Mouse (Mus musculus) hindbrain, embryonic 11.5 days (tissue): ENCODE measurements at regions not wholly inside any gene's neighbourhood (a gene's known extent, or its start where the extent isn't known, plus 50 kb on each side); places are given as distances from the start of the nearest gene placed in this dataset.
A peak's percentile ranks its signal among the peaks of the same experiment; 100 is the strongest.

Experiments used
- ATAC-seq: fragments of 200-750 bp; cut with Nextera tagmentation; 2 replicates; pipeline ENCODE4 v1.8.0; 2017; ENCODE audit warnings: mild to moderate bottlenecking, moderate TSS enrichment, moderate library complexity; ENCODE audit not compliant: low FRiP score
- DNase-seq: peaks from one replicate; pipeline ENCODE4 v3.0.0-alpha.2; 2015; ENCODE audit warnings: low spot score
- H3K27ac ChIP-seq: fragments of 300-500 bp; sonication (generic); 2 replicates; pipeline ENCODE4 v1.5.1; 2014; ENCODE audit warnings: mild to moderate bottlenecking, low read depth, low read length
- H3K27me3 ChIP-seq: fragments of 300-500 bp; sonication (generic); 2 replicates; pipeline ENCODE4 v1.6.1; 2014; ENCODE audit warnings: mild to moderate bottlenecking, low read length, moderate library complexity, mixed read lengths; ENCODE audit not compliant: control insufficient read depth, insufficient read depth
- H3K36me3 ChIP-seq: fragments of 300-500 bp; sonication (generic); 2 replicates; pipeline ENCODE4 v1.6.1; 2014; ENCODE audit warnings: mild to moderate bottlenecking, low read length, moderate library complexity, mixed read lengths; ENCODE audit not compliant: control insufficient read depth, insufficient read depth
- H3K4me1 ChIP-seq: fragments of 300-500 bp; sonication (generic); replicated peaks from 2 replicates; pipeline ENCODE4 v1.6.1; 2014; ENCODE audit warnings: low read length, mixed read lengths; ENCODE audit not compliant: control insufficient read depth, insufficient read depth
- H3K4me2 ChIP-seq: fragments of 300-500 bp; sonication (generic); replicated peaks from 2 replicates; pipeline ENCODE4 v1.6.1; 2014; ENCODE audit warnings: mild to moderate bottlenecking, low read depth, low read length
- H3K4me3 ChIP-seq: fragments of 300-500 bp; sonication (generic); 2 replicates; pipeline ENCODE4 v1.5.1; 2014; ENCODE audit warnings: low read depth, low read length
- H3K9ac ChIP-seq: fragments of 300-500 bp; sonication (generic); 2 replicates; pipeline ENCODE4 v1.6.1; 2014; ENCODE audit warnings: low read depth, low read length
- H3K9me3 ChIP-seq: fragments of 300-500 bp; sonication (generic); 2 replicates; pipeline ENCODE4 v1.6.1; 2016; ENCODE audit warnings: low read length; ENCODE audit not compliant: control insufficient read depth
- WGBS: fragments of 180-500 bp; shearing (Covaris S2); extraction: QIAGEN DNeasy Blood & Tissue Kit; methylation state at CpG from one replicate; pipeline ENCODE4 v1.1.7; 2014; 5-methylcytosine and 5-hydroxymethylcytosine counted together

DNA sequence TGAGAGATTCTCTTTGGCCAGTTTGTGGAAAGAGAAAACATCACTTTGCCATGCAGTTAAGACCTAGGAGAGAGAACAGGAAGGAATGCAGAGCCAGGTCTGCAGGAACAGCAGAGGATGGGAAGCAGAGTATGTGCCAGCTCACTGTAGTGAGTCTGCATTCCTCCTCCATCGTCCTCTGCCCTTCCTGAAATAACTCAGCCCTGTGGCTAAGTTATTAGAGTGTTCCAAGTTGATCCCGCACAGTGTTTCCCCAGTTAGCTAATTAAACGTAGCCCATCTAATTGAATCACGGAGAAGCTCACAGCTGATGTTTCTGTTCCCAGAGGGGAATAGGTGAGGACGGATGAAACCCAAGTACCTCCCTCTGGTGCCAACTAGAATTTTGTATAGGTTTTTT, 142.3 kb upstream of the Rack1 start:
- H3K4me1 ChIP-seq, result no peaks in the 10 kb centered on the region
- H3K9ac ChIP-seq, result no peak overlapping the region
- no peaks in the 10 kb centered on the region for H3K27me3 ChIP-seq
- WGBS, result 68% methylated on average over 5 of the region's 5 CpGs
- ATAC-seq, result no peak
- no peak overlapping the region for H3K4me3 ChIP-seq
- no peak overlapping the region for H3K27ac ChIP-seq
- no peak for DNase-seq
- no peak overlapping the region for H3K4me2 ChIP-seq
- H3K36me3 ChIP-seq, result no peaks in the 10 kb centered on the region
- H3K9me3 ChIP-seq, result no peaks in the 10 kb centered on the region

DNA sequence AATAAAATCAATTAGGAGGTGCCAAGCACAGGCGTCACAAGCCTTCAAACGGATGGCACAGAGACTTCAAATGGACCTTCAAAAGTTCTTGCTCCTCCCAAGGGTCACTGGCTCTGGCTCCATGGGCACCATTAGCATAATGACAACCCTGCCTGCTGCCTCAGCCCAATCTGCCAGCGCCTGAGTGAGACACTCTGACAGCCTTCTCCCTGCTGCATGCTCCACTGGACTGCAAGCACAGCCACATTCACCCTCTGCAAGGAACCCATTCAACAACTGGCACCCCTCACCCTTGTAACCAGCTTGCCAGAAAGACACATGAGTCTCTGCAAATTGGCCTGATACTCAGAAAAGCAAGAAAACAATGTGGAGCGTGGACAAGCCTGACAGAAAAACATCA, 138.5 kb upstream of the Rack1 start:
- Histone ChIP-seq H3K4me2 (no peak overlapping the region), H3K9me3 (no peaks in the 10 kb centered on the region), H3K9ac (no peak overlapping the region), H3K36me3 (no peaks in the 10 kb centered on the region), H3K27me3 (no peaks in the 10 kb centered on the region), H3K4me3 (no peak overlapping the region), H3K27ac (no peak overlapping the region), H3K4me1 (no peaks in the 10 kb centered on the region)
- ATAC-seq (no peak), DNase-seq (no peak)
- 54% methylated on average over 4 of the region's 4 CpGs for WGBS

DNA sequence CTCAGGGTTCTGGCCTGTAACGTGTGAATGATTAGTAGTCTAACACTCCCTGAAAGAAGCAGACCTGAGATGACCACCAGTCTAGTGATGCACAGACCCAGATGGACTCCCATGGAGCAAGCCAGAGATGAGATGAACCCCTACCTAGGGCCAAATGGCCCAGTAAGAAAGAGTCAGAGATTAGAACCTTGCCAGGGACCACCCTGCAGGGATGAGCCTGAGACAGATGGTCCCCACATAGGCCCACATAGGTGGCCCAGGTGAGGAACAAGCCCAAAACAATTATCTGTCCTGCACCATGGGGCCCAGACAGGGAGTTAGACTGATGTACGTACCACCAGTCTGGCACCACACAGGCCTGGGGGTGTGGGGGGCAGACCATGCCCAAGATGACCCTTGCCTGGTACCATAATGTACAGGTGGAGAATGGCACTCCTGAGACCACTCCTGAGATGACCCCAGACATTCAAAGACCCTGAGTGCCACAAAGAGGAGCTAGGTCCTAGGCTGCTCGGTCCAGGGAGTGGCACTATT, 115.3 kb upstream of the Rack1 start:
- Histone ChIP-seq H3K4me3 (no peak overlapping the region), H3K27me3 (no peaks in the 10 kb centered on the region), H3K4me1 (no peaks in the 10 kb centered on the region), H3K27ac (no peak overlapping the region), H3K9ac (no peak overlapping the region), H3K4me2 (no peak overlapping the region), H3K9me3 (no peaks in the 10 kb centered on the region), H3K36me3 (no peaks in the 10 kb centered on the region)
- 68% methylated on average over 3 of the region's 3 CpGs for whole genome bisulfite sequencing
- ATAC-seq, result 0 out of 2 replicates have a peak, but pooled peaks have one; percentile 17
- no peak for DNase-seq

DNA sequence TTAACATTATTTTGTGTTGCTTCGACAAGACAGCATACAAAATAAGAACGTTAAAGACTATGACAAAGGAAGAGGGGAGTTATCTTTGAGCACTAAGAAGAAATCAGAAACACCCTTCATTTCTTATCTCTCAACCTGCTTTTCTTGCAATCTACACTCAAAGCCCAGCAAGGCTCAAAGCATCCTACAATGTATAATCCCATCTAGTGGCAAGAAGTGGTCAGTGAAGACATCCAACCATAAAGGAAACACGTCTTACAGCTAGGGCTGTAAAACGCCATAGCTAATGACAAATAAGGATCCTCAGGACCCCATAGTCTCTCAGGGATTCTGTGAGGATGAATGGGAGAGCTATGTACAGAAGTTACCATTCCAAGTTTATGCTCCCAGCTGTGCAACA, 110.1 kb upstream of the Rack1 start:
- no peaks in the 10 kb centered on the region for H3K9me3 ChIP-seq
- H3K36me3 ChIP-seq, result no peaks in the 10 kb centered on the region
- DNase-seq, result no peak
- H3K4me3 ChIP-seq, result no peak overlapping the region
- H3K4me1 ChIP-seq, result no peaks in the 10 kb centered on the region
- H3K9ac ChIP-seq, result no peak overlapping the region
- no peak for ATAC-seq
- no peak overlapping the region for H3K27ac ChIP-seq
- 80% methylated on average over 4 of the region's 4 CpGs for WGBS
- no peaks in the 10 kb centered on the region for H3K27me3 ChIP-seq
- H3K4me2 ChIP-seq, result no peak overlapping the region

DNA sequence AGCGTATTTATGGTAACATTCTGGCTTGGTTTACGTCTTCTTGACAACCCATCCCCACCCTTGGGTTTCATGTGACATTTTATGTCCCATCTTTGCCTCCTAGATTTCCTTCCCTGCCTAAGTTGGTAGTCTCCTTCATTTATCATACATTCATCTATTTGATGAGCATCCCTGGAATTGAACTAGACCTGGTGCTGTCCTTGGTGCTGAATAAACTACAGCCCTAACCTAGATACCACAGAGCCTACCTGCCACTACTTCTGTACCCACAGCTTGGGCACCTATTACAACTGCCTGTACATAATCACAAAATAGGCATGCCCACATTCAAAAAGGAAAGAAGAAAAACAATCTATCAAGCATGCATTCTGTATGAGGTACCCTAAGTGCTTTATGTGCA, 103.8 kb upstream of the Rack1 start:
- ATAC-seq (no peak), DNase-seq (peak; percentile 45)
- no peaks in the 10 kb centered on the region for H3K27me3 ChIP-seq
- no peaks in the 10 kb centered on the region for H3K4me1 ChIP-seq
- no peak overlapping the region for H3K27ac ChIP-seq
- H3K4me3 ChIP-seq, result no peak overlapping the region
- H3K9me3 ChIP-seq, result no peaks in the 10 kb centered on the region
- no peak overlapping the region for H3K9ac ChIP-seq
- H3K36me3 ChIP-seq, result no peaks in the 10 kb centered on the region
- 94% methylated on average over 2 of the region's 2 CpGs for WGBS
- H3K4me2 ChIP-seq, result no peak overlapping the region

DNA sequence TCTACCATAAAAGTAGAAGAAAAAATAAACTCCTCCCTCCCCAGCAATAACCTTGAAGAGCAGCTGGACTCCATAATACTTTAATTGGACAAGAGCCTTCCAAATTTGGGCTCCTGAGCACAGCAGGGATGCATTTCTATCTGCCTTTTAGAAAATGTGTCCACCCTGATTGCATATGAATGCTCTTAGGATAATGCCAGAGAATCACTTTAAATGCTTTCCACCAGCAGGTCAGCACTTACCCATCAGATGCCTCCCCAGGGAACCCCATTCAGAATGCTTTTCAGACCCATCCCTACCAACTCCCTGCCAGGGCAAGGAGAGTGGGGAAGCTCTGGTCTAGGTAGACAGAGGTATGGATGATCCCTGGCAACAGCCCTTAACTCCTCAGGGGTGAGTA, 102.9 kb upstream of the Rack1 start:
- Histone ChIP-seq H3K9me3 (no peaks in the 10 kb centered on the region), H3K9ac (no peak overlapping the region), H3K4me3 (no peak overlapping the region), H3K27ac (no peak overlapping the region), H3K36me3 (no peaks in the 10 kb centered on the region), H3K4me1 (no peaks in the 10 kb centered on the region), H3K4me2 (no peak overlapping the region), H3K27me3 (no peaks in the 10 kb centered on the region)
- ATAC-seq, result no peak
- no peak for DNase-seq

DNA sequence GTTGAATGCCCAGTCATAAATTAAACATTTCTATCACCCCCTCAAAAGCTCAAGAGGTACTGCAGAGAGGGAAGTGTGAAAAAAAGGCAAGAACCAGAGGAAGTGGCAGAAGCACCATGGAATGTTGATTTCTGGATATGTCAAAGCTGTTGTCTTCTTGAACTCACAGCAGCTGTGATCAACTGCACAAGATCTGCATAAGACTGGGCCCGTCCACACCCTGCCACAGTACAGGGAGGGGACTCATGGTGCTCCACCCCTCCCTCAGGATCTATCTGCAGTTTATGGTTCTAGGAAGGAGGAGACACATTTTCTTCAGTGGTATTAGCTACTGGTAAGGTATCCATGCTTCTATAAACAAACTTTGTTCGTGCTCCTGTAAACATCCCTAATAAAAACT, 92.9 kb upstream of the Rack1 start:
- Histone ChIP-seq H3K9ac (no peak overlapping the region), H3K4me2 (no peak overlapping the region), H3K27me3 (no peaks in the 10 kb centered on the region), H3K4me3 (no peak overlapping the region), H3K9me3 (no peaks in the 10 kb centered on the region), H3K36me3 (no peaks in the 10 kb centered on the region), H3K27ac (no peak overlapping the region), H3K4me1 (no peaks in the 10 kb centered on the region)
- DNase-seq (no peak), ATAC-seq (no peak)
- 82% methylated on average over 2 of the region's 2 CpGs for WGBS

DNA sequence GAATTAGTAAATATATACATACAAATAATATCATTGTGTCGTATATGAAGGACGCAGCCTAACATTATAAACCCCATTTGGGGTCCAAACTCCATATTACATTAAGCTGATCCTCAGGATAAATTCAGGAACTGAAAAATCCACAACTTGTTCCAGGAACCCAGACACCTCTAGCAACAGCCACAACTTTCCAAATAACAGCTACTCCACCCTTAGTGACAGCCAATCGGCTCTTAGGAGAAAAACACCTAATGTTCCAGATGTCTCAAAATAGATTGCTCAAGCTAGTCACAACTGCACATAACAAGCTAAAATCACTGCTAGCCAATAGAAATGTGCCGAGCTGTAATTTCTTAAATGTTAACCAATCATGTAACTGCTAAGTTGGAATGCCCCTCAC, 89.2 kb upstream of the Rack1 start:
- WGBS, result 92% methylated on average over 4 of the region's 4 CpGs
- Histone ChIP-seq H3K27ac (no peak overlapping the region), H3K4me2 (no peak overlapping the region), H3K36me3 (no peaks in the 10 kb centered on the region), H3K9ac (no peak overlapping the region), H3K4me1 (no peaks in the 10 kb centered on the region), H3K9me3 (no peaks in the 10 kb centered on the region), H3K4me3 (no peak overlapping the region), H3K27me3 (no peaks in the 10 kb centered on the region)
- ATAC-seq, result no peak
- no peak for DNase-seq

DNA sequence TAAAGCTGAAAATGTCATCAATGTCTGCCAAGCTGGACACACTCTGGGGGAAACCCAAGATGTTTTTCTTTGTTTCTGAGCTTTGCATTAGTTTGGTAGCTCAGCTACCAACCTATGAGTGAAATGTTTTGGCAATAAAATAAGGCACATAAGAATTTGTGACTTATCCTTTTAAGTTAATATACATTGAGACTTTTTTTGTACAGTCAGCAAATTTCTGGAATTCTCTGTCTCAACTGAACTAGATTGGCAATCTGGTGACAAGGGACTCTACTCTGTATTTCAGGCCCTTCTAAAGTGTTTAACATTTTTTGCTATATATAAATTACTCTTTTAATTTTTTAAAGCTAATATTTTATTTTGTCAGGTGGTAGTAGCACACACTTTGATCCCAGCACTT, 76.1 kb upstream of the Rack1 start:
- H3K36me3 ChIP-seq, result no peaks in the 10 kb centered on the region
- no peaks in the 10 kb centered on the region for H3K4me1 ChIP-seq
- H3K27ac ChIP-seq, result no peak overlapping the region

More for the DNA sequence above, 76.1 kb upstream of the Rack1 start:
- ATAC-seq (no peak), DNase-seq (no peak)
- H3K9me3 ChIP-seq, result no peaks in the 10 kb centered on the region
- H3K4me3 ChIP-seq, result no peak overlapping the region
- H3K27me3 ChIP-seq, result no peaks in the 10 kb centered on the region
- H3K9ac ChIP-seq, result no peak overlapping the region
- no peak overlapping the region for H3K4me2 ChIP-seq
